10 mouse cellular contexts compared by ENCODE assay signal in genomic region chr2:151938780-151939200, GRCm38 (mm10). TPM values are rescaled to one million over a fixed set of nuclear protein-coding genes. Genes with fewer than 3 reads are reported as not detected.
DNase-seq lines count a peak whose midpoint lies in the region; ATAC-seq and TF ChIP-seq lines count a peak whose summit lies in the region.
"Had no signal": no experiment of that assay in that cellular context is flagged by ENCODE, and none has a peak within 500 bp of the region (broad histone marks: within the 10 kb centered on the region; RNA-seq: fewer than 3 reads in every experiment).

No protein-coding gene starts in this region.

- H3K4me3 ChIP-seq in lung, adult 2 months (replicated peaks; ENCODE audit: extremely low read depth, low read depth, low read length): no peak overlapping the region
- no peak overlapping the region for H3K4me3 ChIP-seq in hindbrain, embryonic 13.5 days
- H3K4me3 ChIP-seq: heart, embryonic 15.5 days; midbrain, embryonic 12.5 days had no signal

- H3K9ac ChIP-seq in hindbrain, embryonic 13.5 days: no peak overlapping the region
- H3K9ac ChIP-seq: heart, embryonic 15.5 days; midbrain, embryonic 12.5 days had no signal

- H3K36me3 ChIP-seq in hindbrain, embryonic 13.5 days: no peaks in the 10 kb centered on the region
- H3K36me3 ChIP-seq: heart, embryonic 15.5 days; midbrain, embryonic 12.5 days had no signal

- TF ChIP-seq POLR2A in lung, adult 2 months (IDR thresholded peaks at IDR 0.05; ENCODE audit: borderline replicate concordance, extremely low read depth, low read depth, low read length): no peak

- WGBS in lung, adult 2 months: 47% methylated on average over 11 of the region's 11 CpGs
- 59% methylated on average over 11 of the region's 11 CpGs for WGBS in hindbrain, embryonic 13.5 days

- ATAC-seq in hindbrain, embryonic 13.5 days (ENCODE audit: low FRiP score): no peak

- no peak overlapping the region for H3K4me2 ChIP-seq in hindbrain, embryonic 13.5 days
- H3K4me2 ChIP-seq: heart, embryonic 15.5 days; midbrain, embryonic 12.5 days had no signal

- peak; percentile 55 to 61 for DNase-seq in lung, adult 18-20 months
- DNase-seq in lung, adult 2 months: no peak
- DNase-seq in cerebellum, adult 18-20 months: peak; percentile 58 to 61
- DNase-seq in heart, adult 8-10 months (ENCODE audit: low spot score): peak; percentile 73
- DNase-seq in lung, postnatal 36 days: peak; percentile 55
- no peak for DNase-seq in liver
- DNase-seq in spleen, adult 12 weeks (ENCODE audit: low spot score): no peak

- no peak for TF ChIP-seq CTCF in lung, adult 2 months (IDR thresholded peaks at IDR 0.05; ENCODE audit: insufficient read depth, low read length)

- H3K27me3 ChIP-seq in hindbrain, embryonic 13.5 days: no peaks in the 10 kb centered on the region
- H3K27me3 ChIP-seq: midbrain, embryonic 12.5 days had no signal

- H3K4me1 ChIP-seq in lung, adult 2 months (ENCODE audit: control insufficient read depth, insufficient read depth, low read length): peaks cover 3% of the 10 kb centered on the region; the same call in 1 of the 2 replicates
- peaks cover 11% of the 10 kb centered on the region for H3K4me1 ChIP-seq in hindbrain, embryonic 13.5 days (replicated peaks)

- H3K9me3 ChIP-seq in hindbrain, embryonic 13.5 days: no peaks in the 10 kb centered on the region
- H3K9me3 ChIP-seq: heart, embryonic 15.5 days; midbrain, embryonic 12.5 days had no signal

- no peak overlapping the region for H3K27ac ChIP-seq in hindbrain, embryonic 13.5 days
- H3K27ac ChIP-seq: heart, embryonic 15.5 days; midbrain, embryonic 12.5 days had no signal

RNA-seq across cellular contexts. Expression of gene Angpt4, which starts 27.8 kb away (rescaled TPM):
- polyA plus RNA-seq in lung, adult 2 months (2012; rRNA removed): 2.2 and 4.1 TPM in 2 replicates
- total RNA-seq in heart, adult 8-10 months (2022): under 1 TPM in 3 of 4 experiments, not detected in 1; 0.14 to 0.22 (median 0.16) TPM
- 0.35 and 0.64 TPM in 2 replicates for polyA plus RNA-seq in hindbrain, embryonic 13.5 days (2015; fragmentation: Nextera tagmentation; extraction: Ambion mirVana)

RNA-seq across cellular contexts. Expression of gene Fam110a, which starts 41.2 kb away (rescaled TPM):
- 41.1 and 42.1 TPM in 2 replicates for polyA plus RNA-seq in lung, adult 2 months (2012; rRNA removed)
- total RNA-seq in heart, adult 8-10 months (2022): 1 to 10 TPM; 2.8 to 5.0 (median 4.3) TPM
- polyA plus RNA-seq in hindbrain, embryonic 13.5 days (2015; fragmentation: Nextera tagmentation; extraction: Ambion mirVana): 68.1 and 71.4 TPM in 2 replicates

RNA-seq across cellular contexts. Expression of gene Slc52a3, which starts 57.5 kb away (rescaled TPM):
- polyA plus RNA-seq in lung, adult 2 months (2012; rRNA removed): 34.5 and 40.5 TPM in 2 replicates
- total RNA-seq in heart, adult 8-10 months (2022): 1 to 10 TPM; 1.2 to 4.2 (median 2.3) TPM
- 0.55 and 1.2 TPM in 2 replicates for polyA plus RNA-seq in hindbrain, embryonic 13.5 days (2015; fragmentation: Nextera tagmentation; extraction: Ambion mirVana)

Comparison
In these comparisons a context has a peak if more than half of its experiments do, and no peak if none do; other contexts are left out.
1. DNase-seq: peak in lung, adult 18-20 months (2 of 2), cerebellum, adult 18-20 months (2 of 2), heart, adult 8-10 months (single experiment) and lung, postnatal 36 days (single experiment); none in lung, adult 2 months (single experiment), liver (single experiment) and spleen, adult 12 weeks (single experiment).
2. RNA of gene Slc52a3, which starts 57.5 kb away (polyA plus RNA-seq): 34.5 to 40.5 TPM in lung, adult 2 months; 0.55 to 1.2 TPM in hindbrain, embryonic 13.5 days; every median in the first group is over 10 times any median in the second.